Mouse (Mus musculus) urinary bladder, postnatal 36 days (tissue): ENCODE results near the gene Iqsec1.

Source experiments
- DNase-seq, 2 experiments: peaks; one replicate each; pipeline ENCODE4 v3.0.0; 2022; ENCODE audit warnings: low spot score in 2 of 2, mixed read lengths in 1 of 2

The Iqsec1 gene

DNA sequence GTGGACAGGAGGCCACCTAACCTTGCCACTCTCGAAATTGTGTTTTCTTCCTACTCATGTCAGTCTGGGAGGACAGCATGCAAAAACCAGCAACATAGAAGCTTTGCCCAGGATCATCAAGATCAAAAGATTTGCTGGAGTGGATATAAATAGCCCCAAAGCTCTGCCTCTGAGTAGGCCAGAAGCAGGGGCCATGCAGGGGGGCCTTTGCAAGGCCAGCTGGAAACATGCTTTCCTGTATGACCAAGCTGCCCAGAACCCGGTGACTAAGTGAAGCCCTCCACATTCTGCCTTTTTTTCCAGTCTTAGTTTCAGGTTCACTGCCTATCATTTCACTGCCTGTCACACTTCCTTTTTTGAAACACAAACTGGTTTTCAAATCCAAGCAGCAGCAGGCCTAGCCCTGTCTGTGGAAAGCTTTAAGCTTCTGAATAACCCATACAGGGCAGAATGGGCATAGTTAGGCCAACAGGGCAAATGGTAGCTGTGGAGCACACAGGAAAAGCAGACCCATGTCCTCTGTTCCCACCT lies 19.1 kb downstream of the Iqsec1 start:
- DNase-seq, result no peak

DNA sequence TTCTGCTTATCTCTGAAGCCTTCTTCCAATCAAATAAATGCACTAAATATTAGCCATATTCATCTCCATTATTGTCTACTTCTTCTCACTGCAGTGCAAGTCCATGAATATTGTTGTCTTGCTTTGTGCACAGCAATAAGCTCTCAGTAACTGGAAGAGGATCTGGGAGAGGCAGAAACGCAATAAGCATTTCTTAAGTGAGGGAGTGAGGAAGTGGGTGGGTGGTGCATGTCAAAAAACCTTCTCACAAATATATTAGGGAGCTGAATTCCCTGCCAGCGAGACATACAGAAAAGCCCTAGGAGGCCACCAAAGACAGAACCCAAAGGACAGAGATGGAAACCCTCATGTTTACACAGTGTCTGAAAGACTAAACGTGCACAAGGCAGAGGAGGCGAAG lies 35.1 kb downstream of the Iqsec1 start:
- DNase-seq, result no peak

DNA sequence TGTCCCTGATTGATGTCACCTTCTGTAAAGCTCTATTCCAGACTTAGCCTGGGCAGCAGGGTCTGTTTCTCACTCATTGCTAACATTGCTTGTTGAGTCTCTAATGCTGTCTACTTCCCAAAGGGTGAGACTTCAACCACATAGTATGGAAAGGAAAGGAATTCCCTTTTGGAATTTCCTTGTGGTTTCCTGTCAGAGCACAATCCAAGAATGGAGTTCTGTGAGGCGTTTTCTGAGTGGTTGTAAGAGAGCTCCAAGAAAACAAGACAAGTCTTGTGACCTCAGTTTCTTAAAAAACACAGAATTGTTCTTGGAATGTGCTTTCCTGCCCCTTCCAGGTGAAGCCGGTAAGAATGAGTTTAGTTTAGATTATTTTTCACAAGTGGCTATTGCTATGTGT lies 37.5 kb downstream of the Iqsec1 start:
- no peak for DNase-seq

DNA sequence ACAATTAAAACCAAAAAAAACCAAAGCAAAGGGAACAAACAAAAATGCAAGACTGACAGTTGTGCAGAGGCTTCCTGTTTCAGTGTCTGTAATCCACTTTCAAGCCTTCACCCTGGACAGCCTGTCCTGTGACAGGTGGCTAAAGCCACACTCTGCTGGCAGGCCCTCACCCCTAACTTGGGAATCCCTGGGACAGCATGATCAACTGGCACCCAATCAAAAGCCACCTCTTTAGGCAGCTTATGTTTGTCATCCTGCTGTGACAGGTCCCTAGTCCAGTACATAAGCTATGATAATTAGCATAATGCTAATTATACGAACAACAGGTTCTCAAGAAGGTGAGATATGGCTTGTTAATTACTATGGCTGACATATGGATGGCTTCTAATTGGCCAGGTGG lies 40.4 kb downstream of the Iqsec1 start:
- DNase-seq, result no peak

DNA sequence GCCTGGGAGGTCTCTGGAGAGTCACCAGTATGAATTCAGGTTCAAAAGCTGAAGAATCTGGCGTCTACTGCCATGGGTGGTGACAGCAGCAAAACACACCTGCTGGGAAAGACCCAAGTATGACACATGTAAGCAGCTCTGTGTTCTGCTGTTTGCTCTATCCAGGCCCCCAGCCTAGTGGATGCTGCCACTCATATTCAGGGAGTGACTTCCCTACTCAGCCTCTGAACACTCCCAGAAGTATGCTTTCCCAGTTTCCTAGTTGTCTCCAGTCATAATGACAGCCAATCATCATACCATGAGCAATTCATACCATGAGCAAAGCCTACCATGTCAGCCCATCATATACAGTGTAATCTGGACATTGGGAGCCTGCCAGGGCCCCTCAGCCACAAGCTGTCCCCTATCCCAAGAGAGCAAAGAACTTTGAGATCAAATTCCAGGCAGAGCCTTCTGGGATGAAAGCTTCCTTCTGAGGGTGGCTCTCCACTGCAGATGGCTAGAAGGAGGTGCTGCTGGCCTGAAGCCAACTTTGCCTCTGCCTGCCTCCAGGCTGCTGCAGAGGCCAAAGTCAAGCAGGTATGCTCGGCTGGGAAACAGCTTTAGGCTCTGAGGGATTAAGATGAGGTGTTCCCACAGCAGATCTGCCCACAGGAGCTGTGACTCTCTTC lies 42.8 kb downstream of the Iqsec1 start:
- DNase-seq, result no peak

DNA sequence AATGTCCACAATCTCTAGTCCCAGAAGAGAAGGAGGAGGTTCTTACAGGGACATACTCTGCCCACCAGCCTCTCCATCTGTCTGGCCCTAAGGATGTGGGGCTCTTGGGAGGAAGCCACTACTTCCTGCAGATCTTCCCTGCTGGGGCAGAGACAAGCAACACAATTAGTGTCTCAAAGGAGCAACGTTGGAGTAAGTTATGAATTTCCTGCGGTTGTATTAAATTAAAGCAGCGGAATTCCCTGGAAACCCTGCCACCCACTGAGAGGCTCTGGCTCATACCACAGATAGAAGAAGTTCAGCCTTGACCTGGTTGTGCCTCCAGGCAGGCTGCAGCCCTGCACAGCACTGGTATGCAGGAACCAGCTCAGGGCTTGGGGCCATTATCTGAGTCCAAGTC lies 47.2 kb downstream of the Iqsec1 start:
- no peak for DNase-seq

DNA sequence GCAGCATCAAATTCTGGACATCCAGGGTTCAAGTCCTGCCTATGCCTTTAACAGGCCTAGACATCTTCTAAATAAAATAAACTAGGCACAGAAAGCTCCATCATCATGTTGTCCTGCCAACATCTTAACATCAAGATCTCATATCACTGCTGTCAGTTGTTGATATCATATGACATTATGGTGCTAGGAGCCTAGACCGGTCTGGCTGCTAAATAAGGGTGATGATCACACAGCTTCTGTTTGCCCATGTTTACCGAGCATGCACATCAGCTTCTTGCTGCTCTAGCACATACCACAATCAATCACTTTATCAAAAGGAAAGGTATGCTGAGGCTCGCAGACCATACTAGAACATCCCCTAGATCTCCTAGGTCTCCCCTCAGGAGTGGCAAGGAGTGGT lies 54.8 kb downstream of the Iqsec1 start:
- DNase-seq, result no peak

DNA sequence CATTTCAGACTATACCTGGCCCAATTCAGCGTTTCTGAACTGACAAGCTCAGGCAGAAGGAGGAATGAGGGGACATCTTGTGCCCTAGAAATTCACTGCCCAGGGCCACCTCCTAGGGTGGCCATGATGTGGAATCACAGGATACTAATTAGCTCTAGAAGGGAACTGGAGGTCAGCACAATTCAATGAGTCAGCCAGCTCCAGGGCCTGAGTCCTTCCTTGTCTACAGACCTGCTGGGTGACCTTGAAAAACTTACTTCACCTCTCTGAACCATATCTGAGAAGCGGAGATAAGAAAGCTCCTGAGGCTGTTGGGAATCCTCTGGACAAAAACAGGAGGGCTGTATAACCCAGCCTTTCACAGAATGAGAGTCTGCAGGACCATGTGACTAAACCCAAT lies 59.7 kb downstream of the Iqsec1 start:
- no peak for DNase-seq

DNA sequence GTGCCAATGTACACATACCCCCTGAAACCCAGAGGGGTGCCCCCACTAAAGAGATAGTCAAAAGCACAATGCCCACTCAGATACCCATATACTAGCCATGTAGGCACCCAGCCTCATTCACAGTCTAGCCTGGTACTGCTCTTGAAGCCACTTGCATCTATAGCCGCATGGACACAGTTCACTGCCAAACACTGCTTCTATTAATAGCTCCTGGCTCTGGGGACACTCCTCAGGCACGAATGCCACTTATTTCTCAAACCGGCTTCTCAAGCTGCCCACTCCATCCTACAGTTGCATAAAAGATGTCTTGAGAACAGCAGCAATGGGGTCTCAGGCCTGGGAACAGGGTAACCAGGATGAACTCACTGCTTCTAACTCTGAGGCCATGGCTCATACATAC lies 63.0 kb downstream of the Iqsec1 start:
- no peak for DNase-seq

DNA sequence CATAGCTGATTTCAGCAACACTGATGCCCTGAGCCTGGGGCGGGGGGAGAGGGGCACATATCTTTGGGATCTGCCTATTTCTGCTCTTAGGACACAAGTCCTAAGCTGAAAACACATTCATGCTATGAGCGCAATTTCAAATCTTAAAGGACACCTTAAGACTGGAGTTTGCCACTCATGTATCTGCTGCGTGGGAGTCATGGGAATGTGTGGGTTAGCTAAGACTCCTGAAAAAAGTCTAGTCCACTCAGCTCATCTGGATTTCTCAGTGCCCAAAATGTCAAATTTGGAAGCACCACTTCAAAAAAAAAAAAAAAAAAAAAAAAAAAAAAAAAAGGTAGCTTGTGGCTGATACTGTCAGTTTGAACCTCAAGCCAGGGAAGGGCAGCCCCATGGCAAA lies 63.7 kb downstream of the Iqsec1 start:
- no peak for DNase-seq

DNA sequence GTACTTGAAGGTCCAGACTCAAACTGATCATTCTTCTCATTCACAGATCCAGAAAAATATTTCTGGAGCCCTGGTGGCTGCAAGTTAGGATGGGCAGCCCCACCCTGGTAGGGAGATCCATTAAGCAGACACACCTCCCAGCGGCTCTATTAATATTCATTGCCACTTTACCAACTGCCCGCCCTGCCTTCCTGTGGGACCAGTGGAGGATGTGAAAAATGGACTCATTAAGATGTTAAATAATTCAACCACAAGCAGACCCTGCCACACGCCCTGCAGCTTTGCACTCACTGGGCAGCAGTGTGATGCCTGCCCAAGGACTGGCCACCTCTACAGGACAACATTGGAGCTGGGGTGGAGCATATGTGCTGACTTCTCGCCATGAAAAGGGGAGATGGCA lies 64.1 kb downstream of the Iqsec1 start:
- no peak for DNase-seq

DNA sequence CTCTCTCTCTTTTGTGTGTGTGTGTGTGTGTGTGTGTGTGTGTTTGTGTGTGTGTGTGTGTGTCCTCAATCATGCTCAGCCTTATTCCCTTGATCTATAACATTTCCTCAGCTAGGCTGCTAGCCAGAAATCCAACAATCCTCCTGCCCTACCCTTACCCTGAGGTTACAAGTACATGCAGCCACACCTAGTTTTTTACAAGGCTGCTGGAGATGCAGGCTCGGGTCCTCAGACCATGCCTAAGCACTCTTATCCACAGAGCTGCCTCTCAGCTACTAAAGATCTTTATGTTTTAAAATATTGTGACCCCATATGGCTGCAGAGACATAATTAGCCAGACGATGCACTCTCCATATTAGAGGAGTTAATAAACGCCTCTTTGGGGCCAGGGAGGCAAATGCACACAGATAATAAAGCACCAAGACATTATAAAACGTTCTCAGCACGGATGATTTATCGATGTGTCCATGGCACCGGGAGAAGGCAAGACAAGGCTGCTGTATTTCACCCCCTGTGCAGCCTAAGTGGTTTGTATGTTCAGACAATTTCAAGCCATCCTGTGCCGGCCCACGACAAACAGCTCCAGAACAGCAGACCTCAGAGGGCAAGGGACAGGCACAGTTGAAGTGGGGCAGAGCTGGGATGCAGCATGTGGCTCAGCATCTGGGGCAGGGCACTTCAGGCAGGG lies 67.1 kb downstream of the Iqsec1 start:
- no peak for DNase-seq

DNA sequence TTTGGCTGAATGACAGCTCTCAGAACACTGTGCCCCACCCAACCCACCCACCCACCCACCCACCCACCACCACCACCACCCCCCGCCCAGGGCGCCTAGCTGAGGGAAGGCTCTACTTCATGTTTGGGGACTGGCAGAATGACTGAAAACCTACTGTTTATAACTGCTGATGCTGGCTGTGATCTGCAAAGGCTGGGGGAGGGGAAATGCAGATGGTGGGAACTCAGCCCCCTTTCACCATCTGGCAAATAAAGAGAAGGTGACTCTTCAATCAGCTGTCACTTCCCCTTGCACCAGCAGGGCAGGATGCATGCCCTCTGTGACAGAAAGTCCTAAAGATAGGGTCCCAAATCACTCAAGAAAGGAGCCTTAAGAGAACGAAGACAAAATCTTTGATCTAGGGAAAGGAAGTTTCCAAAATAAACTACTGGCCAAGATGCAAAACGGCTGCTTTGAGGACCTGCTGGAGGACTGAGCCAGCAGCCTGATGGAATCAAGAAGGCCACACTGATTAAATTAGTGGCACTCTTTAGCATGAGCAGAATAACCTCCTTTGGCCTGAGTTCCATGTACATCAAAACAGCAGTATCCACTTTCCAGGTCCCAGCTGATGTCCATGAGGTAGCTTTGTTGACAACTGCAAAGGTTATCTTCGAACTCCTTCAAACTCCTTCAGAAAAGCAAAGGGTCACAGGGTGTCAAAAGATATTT lies 67.8 kb downstream of the Iqsec1 start:
- DNase-seq, result no peak

DNA sequence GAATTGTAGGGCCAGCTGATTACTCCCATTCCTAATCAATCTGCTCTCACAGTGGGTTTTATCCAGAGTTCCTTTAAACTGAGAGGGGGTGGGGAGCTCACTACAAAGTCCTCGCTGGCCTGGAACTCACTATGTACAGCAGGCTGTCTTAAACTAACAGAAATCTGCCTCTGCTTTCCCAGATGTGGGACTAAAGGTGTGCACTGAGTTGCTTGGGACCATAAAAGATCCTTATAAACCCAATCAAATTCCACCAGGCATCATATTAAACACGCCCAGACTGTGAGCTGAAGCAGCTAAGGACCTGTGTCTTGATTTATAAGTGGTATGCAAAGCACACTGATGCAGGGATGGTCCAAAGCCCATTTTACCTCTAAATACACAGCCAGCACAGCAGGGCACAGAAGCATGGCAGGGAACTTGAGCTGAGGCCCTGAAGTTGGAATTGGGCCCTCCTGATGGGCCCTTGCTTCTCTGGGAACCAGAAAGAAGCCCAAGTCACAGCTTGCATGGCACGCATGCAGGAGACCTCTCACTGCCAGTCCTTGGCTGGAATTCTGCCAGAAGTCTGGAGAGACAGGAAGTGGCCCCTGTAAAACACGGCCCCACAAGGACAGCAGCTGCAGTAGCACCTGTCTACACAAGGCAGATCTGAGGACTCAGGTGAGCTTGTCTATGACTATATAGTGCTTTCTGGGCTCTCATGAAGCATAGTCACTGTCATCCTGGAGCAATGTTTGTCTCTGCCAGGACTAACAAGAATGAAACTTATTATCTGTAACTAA lies 68.7 kb downstream of the Iqsec1 start:
- DNase-seq, result no peak

DNA sequence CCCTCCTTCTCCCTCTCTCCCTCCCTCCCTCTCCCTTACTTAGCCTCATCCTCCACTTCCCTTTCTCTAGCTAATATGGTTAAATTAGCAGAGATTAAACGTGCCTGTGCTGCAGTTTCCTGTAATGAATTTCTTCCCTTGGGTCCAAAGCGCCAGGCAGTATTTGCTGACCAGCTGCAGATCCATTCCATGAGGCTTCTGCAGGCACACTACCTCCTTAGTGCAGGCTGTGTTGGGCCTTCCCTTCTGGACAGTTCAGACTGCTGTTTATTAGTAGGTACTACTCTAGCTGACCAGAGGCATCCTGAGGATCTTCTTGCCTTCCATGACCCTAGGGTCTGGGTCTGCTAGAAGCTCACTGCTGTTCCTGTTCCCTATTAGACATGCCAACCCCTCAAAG lies 72.9 kb downstream of the Iqsec1 start:
- no peak for DNase-seq

DNA sequence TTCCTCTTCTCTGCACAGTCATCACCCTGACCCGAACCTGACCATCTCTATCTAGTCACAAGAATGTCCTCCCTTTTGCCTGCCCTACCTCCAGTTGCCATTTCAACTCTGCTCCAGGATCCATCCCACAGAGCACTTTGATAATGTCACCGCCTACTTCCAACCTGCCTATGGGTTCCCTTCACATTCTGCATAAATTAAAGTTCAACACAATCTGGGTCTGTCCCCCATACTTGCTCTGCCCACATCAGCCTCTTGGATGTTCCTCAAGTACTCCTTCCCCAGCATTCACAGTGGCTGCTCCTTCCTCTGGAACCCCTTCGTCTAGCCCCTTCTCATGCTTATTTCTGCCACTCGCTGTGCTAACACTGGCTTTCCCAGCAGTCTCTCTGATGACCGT lies 74.7 kb downstream of the Iqsec1 start:
- DNase-seq, result no peak

DNA sequence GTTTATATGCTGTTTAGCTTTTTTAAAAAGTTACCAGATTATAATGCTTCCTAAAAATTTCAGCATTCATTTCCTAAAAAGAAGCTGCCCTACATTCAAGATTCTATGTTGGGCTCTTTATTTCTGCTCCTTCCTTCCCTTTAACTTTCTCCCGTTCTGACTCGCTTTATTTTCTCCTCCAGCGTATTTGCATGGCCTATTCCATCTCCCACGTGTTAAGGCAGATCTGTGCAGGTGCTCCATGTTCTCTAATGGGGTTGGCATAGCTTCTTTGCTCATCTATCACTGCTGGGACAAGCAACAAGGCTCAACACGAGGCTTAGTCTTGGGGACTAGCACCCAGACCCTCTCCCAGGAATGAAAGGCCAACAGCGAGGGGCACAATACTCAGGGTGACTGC lies 75.7 kb downstream of the Iqsec1 start:
- DNase-seq, result no peak

DNA sequence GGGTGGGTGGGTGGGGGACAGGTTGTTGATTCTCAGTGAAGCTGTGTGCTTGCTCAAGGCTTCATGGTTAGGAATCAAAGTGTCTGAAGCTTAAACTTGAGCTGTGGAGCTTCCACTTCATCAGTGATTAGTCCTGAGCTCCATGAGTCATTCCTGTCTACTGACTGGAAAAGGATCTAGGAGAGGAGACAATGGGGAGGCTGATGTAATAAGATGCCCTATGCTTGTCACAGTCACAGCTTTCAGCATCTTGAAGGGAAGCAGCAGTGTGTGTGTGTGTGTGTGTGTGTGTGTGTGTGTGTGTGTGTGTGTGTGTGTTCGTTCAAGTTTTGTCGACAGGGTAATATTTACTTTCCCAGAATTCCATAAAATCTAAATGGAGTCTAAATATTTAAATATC lies 84.3 kb downstream of the Iqsec1 start:
- no peak for DNase-seq

DNA sequence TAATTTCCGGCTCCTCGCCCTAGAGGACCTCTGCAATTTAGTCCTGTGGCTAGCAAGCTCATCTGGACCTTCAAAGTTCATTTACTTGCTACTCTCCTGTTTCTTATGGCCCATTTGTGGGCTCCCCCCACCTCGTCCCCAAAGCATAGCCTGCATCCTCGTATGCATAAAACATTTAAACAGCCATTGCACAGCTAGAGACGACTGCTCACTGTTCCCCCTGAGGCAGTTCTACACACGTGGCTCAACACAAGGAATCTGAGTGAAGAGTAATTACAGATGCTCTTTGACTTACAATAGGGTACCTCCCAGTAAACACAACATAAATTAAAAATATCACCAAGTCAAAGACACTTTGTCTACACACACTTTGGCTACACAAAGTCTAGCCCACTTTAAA lies 88.2 kb downstream of the Iqsec1 start:
- DNase-seq, result no peak

DNA sequence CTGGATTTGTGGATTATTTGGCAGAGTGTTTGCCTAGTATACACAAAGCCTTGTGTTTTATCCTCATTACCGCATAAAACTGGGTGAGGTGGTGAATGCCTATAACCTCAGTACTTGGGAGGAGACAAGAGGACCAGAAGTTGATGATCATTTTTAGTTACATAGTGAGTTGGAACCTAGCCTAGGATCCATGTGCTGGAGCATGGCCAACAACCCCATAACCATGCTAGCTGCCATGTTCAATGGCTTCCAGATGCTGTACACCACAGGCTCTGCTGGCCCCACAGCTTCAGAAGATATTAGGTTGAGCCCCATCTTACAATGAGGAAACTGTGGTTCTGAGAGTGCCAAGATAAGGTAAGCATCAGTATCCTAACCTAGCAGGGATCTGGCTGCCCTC lies 89.2 kb downstream of the Iqsec1 start:
- DNase-seq, result no peak

DNA sequence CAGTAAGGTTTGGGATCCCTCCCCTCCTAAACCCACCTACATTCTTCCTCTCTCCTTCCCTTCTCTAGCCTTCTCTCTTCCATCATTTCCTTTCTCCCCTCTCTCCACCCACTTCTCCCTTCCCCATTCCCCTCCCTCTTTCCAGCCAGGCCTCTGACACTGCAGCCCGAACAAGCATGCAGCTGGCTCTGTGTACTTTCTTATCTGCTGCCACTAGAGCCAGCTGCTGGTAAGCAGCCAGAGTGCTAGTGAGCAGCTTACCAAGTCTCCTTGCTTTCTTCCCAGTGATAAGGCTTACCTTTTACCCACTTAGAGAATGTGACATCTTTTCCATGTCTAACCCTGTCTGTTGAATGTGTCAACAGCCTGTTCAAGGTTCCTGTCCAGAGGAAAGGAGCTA lies 90.4 kb downstream of the Iqsec1 start:
- DNase-seq, result no peak

DNA sequence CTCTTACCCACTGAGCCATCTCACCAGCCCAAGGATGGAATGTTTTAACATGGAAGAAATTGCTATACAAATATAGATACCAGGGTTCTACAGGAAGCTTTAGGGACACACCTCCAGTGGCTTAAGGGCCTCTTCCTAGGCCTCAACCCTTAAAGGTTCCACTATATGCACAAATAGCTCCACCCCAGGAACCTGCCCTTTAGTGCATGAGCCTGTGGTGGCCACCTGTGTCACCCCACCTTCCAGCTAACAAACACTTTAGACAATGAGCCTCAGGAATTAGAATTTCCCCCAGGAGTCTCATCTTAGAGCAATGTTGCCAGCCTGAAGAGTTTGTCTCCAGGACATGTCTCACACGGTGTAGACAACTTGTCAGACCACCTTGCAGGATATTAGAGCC lies 96.1 kb downstream of the Iqsec1 start:
- DNase-seq, result no peak
